Mouse (Mus musculus): ENCODE measurements around the gene Rps6kl1.
A peak's percentile ranks its signal among the peaks of the same experiment; 100 is the strongest.
"Not testable (repeated sequence)": the region's sequence is repeated elsewhere in the genome, so short reads cannot be mapped to it uniquely, and the experiment has no call there.

Gene Rps6kl1

DNA sequence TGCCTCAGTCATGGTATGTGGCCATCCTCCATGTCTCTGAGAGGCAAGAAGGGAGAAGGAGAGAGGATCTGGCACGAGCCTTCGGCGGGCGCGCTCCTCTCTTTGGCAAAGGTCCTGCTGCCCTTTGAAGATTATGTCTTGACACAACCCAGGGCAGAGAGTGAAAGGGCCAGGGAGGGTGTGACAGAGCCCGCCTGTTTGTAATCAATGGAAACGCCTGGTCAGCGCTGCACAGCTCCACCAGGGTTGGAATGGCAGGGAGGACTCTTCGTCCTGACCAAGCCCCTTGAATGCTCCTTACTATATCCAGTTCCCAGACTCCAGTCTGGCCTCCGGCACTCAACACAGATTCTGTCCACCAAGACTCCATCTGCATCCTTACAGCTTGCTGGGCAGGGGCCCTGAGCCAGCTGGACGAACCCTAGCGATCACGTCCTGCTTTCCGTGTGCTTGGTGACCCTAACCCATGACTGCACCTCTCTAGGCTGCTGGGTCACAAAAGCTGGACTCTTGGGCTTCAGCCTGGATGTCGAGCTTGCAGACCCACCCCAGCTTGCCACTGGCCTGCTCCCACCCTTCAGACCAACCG is 24.1 kb upstream of the Rps6kl1 start:
- DNase-seq: peak; percentile 72 to 79

- DNase-seq: peak; percentile 45 to 66
Measured at GRCm38 (mm10) chr12:85174016-85174415, 23.0 kb upstream of the Rps6kl1 start.

GRCm38 (mm10) chr12:85170948-85171307 is 19.9 kb upstream of the Rps6kl1 start:
- DNase-seq: no peak

- peak; percentile 72 to 86 for DNase-seq
Measured at GRCm38 (mm10) chr12:85170284-85170947, 19.4 kb upstream of the Rps6kl1 start.

- DNase-seq: peak in 1 of 2 experiments; percentile 52
Measured at GRCm38 (mm10) chr12:85169877-85170276, 18.8 kb upstream of the Rps6kl1 start.

DNA sequence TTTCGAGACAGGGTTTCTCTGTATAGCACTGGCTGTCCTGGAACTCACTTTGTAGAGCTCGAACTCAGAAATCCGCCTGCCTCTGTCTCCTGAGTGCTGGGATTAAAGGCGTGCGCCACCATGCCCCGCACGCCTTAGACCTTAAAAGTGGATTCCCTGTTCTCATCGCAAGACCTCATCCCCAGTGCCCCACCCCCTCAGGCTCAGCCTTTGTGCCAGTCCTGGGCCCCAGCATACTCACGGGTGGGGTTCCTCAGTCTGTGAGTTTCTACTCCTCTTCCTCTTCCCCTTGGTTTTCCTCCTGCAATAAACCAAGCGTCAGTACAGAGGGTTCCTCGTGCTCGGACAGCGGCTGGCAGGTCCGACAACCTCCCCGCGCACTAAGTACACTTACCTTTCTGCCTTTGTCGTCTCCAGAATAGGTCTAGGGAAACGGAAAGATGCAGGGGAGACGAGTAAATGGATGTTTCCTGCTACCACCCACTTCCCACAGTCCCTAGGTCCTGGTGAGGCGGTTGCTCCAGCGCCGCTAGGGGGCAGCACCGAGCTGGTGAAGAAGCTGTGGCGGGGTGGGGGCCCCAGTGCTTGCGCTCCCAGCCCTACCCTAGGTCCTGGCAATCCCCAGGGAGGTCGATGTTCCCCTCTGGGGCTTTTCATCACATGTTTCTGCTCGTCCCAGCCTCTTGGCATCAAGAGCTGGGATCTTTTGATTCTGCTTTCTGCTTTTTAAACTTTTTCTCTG is 18.2 kb upstream of the Rps6kl1 start:
- peak; percentile 95 to 97 for DNase-seq

DNA sequence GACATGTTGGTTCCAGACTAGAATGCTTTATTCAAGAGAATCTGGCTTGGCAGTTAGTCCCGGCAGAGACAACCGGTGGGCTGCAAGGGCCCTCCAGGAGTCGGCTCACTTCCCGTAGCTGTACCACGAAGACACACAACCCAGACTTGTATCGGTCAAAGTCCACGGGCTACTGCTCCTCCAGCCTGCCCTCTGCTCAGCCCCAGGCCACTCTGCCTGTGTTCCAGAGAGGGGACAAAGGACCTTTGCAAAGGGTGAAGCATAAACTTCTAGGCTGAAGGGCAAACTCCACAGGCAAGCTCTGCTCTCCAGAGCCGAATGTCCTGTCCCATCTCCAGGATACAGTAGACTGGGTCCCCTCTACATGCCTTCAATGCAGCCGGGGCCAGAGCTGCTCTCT is 15.6 kb upstream of the Rps6kl1 start:
- DNase-seq: no peak

DNA sequence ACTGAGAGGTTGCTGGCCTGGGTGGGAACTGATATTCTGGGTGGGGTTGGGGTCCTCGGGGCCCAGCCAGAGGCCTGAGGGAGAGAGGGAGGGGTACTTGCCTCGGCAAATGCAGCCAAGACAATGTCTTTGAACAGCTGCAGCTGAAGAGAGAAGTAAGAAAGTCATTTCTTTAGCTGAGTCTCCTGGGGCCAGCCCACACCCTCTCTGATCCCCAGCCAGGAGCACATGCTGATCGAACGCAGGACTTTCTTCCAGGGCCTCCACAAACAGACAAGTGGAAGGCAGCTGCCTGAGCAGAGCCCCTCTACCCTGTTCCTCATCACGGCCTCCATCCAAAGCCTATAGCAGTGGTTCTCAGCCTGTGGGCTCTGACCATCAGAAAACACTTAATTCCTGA is 13.9 kb upstream of the Rps6kl1 start:
- no peak for DNase-seq

- DNase-seq: peak in 1 of 2 experiments; percentile 7
Measured at GRCm38 (mm10) chr12:85159592-85159991, 8.5 kb upstream of the Rps6kl1 start.

DNA sequence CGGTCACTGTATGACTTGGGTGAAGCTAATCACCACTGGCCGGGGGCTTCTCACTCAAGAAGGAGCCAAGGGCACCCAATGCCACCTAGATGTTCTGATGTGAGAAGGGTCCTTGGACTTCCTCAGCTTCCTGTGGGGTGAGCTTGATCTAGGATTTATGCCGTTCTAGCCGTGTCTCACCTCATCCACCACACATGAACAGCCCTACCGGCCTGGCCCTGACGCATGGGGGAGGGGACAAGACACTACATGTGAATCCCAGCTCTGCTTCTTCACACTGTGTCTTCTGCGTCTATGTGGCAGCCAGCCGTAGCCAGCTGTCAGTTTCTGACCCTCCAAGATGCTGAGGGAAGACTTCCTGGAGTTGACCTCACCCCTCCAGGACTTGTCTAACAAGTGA is 7.7 kb upstream of the Rps6kl1 start:
- DNase-seq: no peak

GRCm38 (mm10) chr12:85157797-85158460 is 6.9 kb upstream of the Rps6kl1 start:
- peak in 1 of 2 experiments; percentile 20 for DNase-seq

DNA sequence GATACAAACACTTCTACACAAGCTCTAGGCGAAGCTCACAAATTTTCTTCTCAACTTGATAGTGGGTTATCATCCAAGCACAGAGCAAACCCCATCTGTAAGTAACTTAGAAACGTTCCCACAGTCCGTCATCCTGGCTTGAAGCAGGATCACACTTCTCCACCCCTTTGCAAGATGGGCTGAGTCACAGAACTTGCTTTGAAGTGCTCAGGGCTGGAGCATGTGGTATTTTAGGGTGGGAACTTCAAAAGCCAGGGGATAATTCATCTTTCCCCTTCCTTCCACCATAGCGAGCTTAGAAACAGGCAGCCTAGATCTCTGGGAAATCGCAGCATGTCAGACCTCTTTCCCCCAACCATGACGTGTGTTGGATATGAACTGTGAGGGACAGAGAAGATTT is 5.3 kb upstream of the Rps6kl1 start:
- no peak for DNase-seq

- no peak for DNase-seq
Measured at GRCm38 (mm10) chr12:85153011-85153410, 1.9 kb upstream of the Rps6kl1 start.

DNA sequence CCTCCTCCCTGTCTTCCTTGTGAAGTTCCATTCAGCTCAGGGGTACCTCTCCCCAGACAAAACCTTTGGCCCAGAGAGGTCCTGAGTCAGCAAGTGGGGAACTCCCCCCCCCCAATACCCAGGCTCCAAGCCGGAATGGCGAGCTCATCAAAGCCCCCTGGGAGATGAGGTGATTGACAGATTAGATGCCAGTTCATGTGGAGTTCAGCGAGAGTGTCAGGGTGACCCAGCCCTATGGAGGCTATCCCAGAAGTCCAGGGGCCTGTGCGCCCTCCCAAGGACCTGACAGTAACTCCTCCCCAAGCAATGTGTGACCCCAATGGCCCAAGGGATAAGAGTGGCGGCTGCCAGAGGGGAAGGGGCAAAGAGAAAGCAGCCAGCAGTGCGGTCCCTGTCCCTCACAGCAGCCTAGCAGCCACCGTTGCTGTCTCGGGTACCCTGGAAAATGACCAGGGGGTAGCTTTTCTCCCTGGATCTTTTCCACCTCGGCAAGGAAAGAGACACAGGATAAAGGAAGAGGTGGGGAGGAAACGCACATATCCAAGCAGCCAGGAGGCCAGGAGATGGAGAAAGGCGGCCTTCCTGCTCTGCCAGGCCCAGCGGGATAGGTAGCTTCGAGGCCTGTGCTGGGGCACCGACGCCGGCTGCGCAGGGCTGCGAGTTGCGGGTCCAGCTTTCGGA is 603 bp downstream of the Rps6kl1 start:
- peak in 1 of 2 experiments; percentile 36 for DNase-seq

DNA sequence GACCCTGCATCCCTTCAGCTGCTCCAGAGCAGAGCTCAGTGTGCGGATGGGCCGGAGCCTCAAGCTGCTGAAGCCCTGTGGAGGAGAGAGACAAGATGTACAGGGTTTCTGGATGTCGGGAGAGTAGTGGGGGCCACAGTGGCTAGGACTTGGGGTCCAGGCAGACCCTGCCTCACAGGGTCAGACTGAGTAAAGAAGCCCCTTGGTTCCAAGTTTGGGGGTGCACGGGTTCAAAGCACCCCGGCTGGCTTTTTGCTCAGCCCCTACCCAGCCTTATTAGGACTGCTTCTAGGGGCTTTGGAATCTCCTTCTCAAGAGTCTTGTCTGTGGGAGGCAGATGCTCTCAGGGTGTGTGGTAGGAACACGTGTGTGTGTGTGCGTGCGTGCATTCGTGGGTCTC is 4.2 kb downstream of the Rps6kl1 start:
- DNase-seq: no peak

- peak in 1 of 2 experiments; percentile 47 for DNase-seq
Measured at GRCm38 (mm10) chr12:85146355-85146754, 4.7 kb downstream of the Rps6kl1 start.

GRCm38 (mm10) chr12:85145630-85146029 is 5.4 kb downstream of the Rps6kl1 start:
- DNase-seq: peak; percentile 79 to 86

- no peak for DNase-seq
Measured at GRCm38 (mm10) chr12:85144821-85145220, 6.2 kb downstream of the Rps6kl1 start.

- not testable (repeated sequence) for DNase-seq
Measured at GRCm38 (mm10) chr12:85144276-85144675, 6.8 kb downstream of the Rps6kl1 start.

DNA sequence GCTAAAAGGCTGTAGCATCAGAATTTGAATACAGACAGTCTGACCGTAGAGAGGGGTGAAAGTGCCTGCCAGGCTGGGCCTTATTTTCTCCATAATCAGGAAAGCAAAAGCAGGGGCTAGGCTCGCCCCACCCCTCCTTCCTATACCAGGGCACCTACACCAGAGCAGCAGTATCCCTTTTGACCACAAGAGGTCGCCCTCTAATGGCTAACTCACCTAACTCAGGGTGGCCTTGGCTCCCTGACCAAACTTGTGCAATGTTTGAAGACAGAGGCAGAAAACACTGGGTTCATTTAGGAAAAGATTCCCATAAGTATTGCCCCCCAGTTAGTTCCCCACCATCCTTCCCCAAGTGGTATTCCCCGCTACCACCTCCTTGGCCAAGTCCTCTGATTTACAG is 8.3 kb downstream of the Rps6kl1 start:
- DNase-seq: peak; percentile 95 to 98

- no peak for DNase-seq
Measured at GRCm38 (mm10) chr12:85141096-85141495, 10.0 kb downstream of the Rps6kl1 start.

GRCm38 (mm10) chr12:85140036-85140701 is 10.9 kb downstream of the Rps6kl1 start:
- no peak for DNase-seq
